Mouse (Mus musculus) megakaryocyte, embryonic 14.5 days (primary cell): ENCODE data around the gene Fam205a3.
"Not testable (repeated sequence)": the region's sequence is repeated elsewhere in the genome, so short reads cannot be mapped to it uniquely, and the experiment has no call there.

Experiments
- FLI1 ChIP-seq: IDR thresholded peaks from 2 replicates; pipeline ENCODE4 v1.6.1; 2012; ENCODE audit warnings: low read length, inconsistent platforms, mixed read lengths
- GATA1 ChIP-seq: IDR thresholded peaks from 3 replicates; pipeline ENCODE4 v1.6.1; 2012; ENCODE audit warnings: mixed read lengths, low read length, inconsistent platforms, borderline replicate concordance

- not testable (repeated sequence) for TF ChIP-seq GATA1, FLI1
These were observed at the start of gene Fam205a3 for GRCm38 (mm10) chr4:42318034-42318433.
